Comparison of ENCODE assay signal across 19 mouse cellular contexts in the genomic region with DNA sequence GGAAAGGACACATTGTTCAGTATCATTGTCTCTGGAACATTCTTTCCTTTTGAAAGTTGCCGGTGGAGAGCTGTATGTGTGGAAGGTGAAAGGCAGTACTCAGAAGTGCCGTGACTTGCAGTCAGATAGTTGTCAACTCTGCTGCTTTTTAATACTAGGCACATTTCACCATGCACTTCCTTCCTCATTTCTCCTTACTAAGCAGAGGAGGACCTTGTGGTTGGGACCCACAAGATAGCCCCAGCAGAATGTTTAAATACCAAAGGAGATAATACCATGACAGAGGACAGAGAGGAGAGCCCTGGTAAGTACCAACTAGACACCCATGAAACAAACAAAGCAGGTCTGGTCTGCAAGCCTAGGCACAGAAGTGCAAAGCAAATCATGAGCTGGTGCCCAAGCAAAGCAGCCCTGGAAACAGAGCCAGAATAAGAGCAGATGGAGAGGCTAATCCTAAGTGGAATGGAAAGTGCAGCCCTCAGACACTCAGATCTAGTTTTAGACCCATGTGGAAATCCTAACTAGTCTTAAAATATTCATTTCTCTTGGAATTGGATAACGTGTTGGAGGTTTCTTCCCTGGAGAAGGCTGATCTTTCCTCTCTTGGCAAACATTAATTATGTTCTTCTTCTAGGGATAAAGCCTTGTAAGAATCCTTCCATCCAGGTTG.
DNase-seq lines count a peak whose midpoint lies in the region; ATAC-seq and TF ChIP-seq lines count a peak whose summit lies in the region.
"Had no signal": no experiment of that assay in that cellular context is flagged by ENCODE, and none has a peak within 500 bp of the region (broad histone marks: within the 10 kb centered on the region; RNA-seq: fewer than 3 reads in every experiment).

No protein-coding gene starts in this region.

- 87% methylated on average over 3 of the region's 3 CpGs for WGBS in midbrain, embryonic 11.5 days

- ATAC-seq in granulocyte monocyte progenitor cell, adult 5-6 weeks (replicated peaks; ENCODE audit: poor library complexity, severe bottlenecking), result peak; percentile 99
- 0 out of 2 replicates have a peak, but pooled peaks have one; percentile 19 for ATAC-seq in neutrophil, adult 5-6 weeks (ENCODE audit: extremely low read depth, insufficient number of reproducible peaks, low FRiP score, poor library complexity, severe bottlenecking)
- ATAC-seq in midbrain, embryonic 11.5 days (ENCODE audit: low FRiP score), result no peak
- ATAC-seq: forebrain, embryonic 15.5 days; midbrain, embryonic 16.5 days had no signal

- TF ChIP-seq POLR2A in MEL (IDR thresholded peaks at IDR 0.05; ENCODE audit: control insufficient read depth in 1 of 2, insufficient read depth in 1 of 2, low read depth in 1 of 2, low read length in 2 of 2, poor library complexity in 1 of 2), result no peak

- peak; percentile 5 for DNase-seq in heart, adult 8-10 months (ENCODE audit: low spot score)
- DNase-seq in heart, postnatal 10 days, result no peak
- DNase-seq in MEL (ENCODE audit: low read depth, low spot score), result peak; percentile 37
- no peak for DNase-seq in thymus, postnatal 36 days
- no peak for DNase-seq in midbrain, embryonic 11.5 days (ENCODE audit: low spot score, missing footprints)
- DNase-seq: B cell, adult 2 months; cerebellum, adult 9-10 months; gastrocnemius, postnatal 36 days; heart, postnatal 14 days; kidney, adult 8-10 months; kidney, postnatal 36 days; thymus, postnatal 14 days had no signal

- no peak for TF ChIP-seq CTCF in MEL (IDR thresholded peaks at IDR 0.05 in 2 of 3, conservative IDR thresholded peaks at IDR 0.05 in 1 of 3; ENCODE audit: control insufficient read depth in 1 of 3, insufficient read depth in 1 of 3, low read depth in 2 of 3, low read length in 3 of 3, poor library complexity in 1 of 3, severe bottlenecking in 1 of 3)

- intact Hi-C loops in heart, postnatal 10 days (cut with DNase I), result no loop called here

- TF ChIP-seq RAD21 in MEL (IDR thresholded peaks at IDR 0.05; ENCODE audit: low read depth, low read length), result no peak

- H3K79me2 ChIP-seq in MEL (ENCODE audit: control insufficient read depth, insufficient read depth, low read length, poor library complexity), result no peaks in the 10 kb centered on the region

- no peaks in the 10 kb centered on the region for H3K36me3 ChIP-seq in MEL (ENCODE audit: control insufficient read depth in 1 of 2, insufficient read depth in 2 of 2, low read length in 2 of 2)
- no peaks in the 10 kb centered on the region for H3K36me3 ChIP-seq in midbrain, embryonic 11.5 days (ENCODE audit: control insufficient read depth, insufficient read depth, low read length)
- H3K36me3 ChIP-seq: forebrain, embryonic 15.5 days; limb, embryonic 13.5 days had no signal

- H3K4me1 ChIP-seq in MEL (ENCODE audit: control insufficient read depth in 1 of 2, insufficient read depth in 2 of 2, low read length in 2 of 2), result no peaks in the 10 kb centered on the region
- no peaks in the 10 kb centered on the region for H3K4me1 ChIP-seq in midbrain, embryonic 11.5 days (ENCODE audit: control insufficient read depth, insufficient read depth, low read length)
- H3K4me1 ChIP-seq: forebrain, embryonic 15.5 days; limb, embryonic 13.5 days had no signal

- no peak overlapping the region for H3K4me2 ChIP-seq in midbrain, embryonic 11.5 days
- H3K4me2 ChIP-seq: forebrain, embryonic 15.5 days; heart, embryonic 11.5 days; hindbrain, embryonic 14.5 days; limb, embryonic 13.5 days had no signal

- H3K9ac ChIP-seq in MEL (ENCODE audit: control insufficient read depth, low read depth, low read length, poor library complexity, severe bottlenecking), result no peak overlapping the region
- H3K9ac ChIP-seq in midbrain, embryonic 11.5 days (ENCODE audit: low read length), result no peak overlapping the region
- H3K9ac ChIP-seq: forebrain, embryonic 15.5 days; hindbrain, embryonic 14.5 days; limb, embryonic 13.5 days had no signal

- H3K27ac ChIP-seq in MEL (ENCODE audit: control insufficient read depth, low read depth, low read length), result no peak overlapping the region
- no peak overlapping the region for H3K27ac ChIP-seq in midbrain, embryonic 11.5 days (ENCODE audit: low read depth, low read length)
- H3K27ac ChIP-seq: forebrain, embryonic 15.5 days; hindbrain, embryonic 14.5 days; limb, embryonic 13.5 days had no signal

- H3K27me3 ChIP-seq in MEL (ENCODE audit: control insufficient read depth in 1 of 2, insufficient read depth in 2 of 2, low read length in 2 of 2), result no peaks in the 10 kb centered on the region
- H3K27me3 ChIP-seq in midbrain, embryonic 11.5 days (ENCODE audit: control insufficient read depth, insufficient read depth, low read length), result no peaks in the 10 kb centered on the region
- H3K27me3 ChIP-seq: limb, embryonic 13.5 days had no signal

- no peaks in the 10 kb centered on the region for H3K9me3 ChIP-seq in MEL (replicated peaks; ENCODE audit: insufficient read depth, low read length)
- no peaks in the 10 kb centered on the region for H3K9me3 ChIP-seq in midbrain, embryonic 11.5 days (ENCODE audit: control insufficient read depth, low read length)
- H3K9me3 ChIP-seq: forebrain, embryonic 15.5 days; limb, embryonic 13.5 days had no signal

- H3K4me3 ChIP-seq in MEL (ENCODE audit: control insufficient read depth in 1 of 2, insufficient read depth in 1 of 2, low read depth in 2 of 2, low read length in 2 of 2), result no peak overlapping the region
- no peak overlapping the region for H3K4me3 ChIP-seq in midbrain, embryonic 11.5 days (ENCODE audit: low read depth, low read length)
- H3K4me3 ChIP-seq: forebrain, embryonic 15.5 days; limb, embryonic 13.5 days had no signal

- no peak for TF ChIP-seq EP300 in MEL (IDR thresholded peaks at IDR 0.05; ENCODE audit: low read depth in 1 of 2, low read length in 2 of 2)

TF ChIP-seq in MEL, 35 proteins besides CTCF, POLR2A, EP300 and RAD21:
- TF ChIP-seq POLR2AphosphoS2 (IDR thresholded peaks at IDR 0.05; ENCODE audit: low read length) (no peak), MXI1 (IDR thresholded peaks at IDR 0.05; ENCODE audit: low read depth, low read length) (no peak), NRF1 (IDR thresholded peaks at IDR 0.05; ENCODE audit: insufficient read depth, low read depth, low read length, poor library complexity, severe bottlenecking) (no peak), MYC (IDR thresholded peaks at IDR 0.05; ENCODE audit: low read depth, low read length) (no peak), GATA1 (IDR thresholded peaks at IDR 0.05; ENCODE audit: low read depth, low read length) (no peak), HCFC1 (IDR thresholded peaks at IDR 0.05; ENCODE audit: low read depth, low read length) (no peak), CHD1 (IDR thresholded peaks at IDR 0.05; ENCODE audit: low read depth, low read length) (no peak), KAT2A (conservative IDR thresholded peaks at IDR 0.05; ENCODE audit: low read depth, low read length) (no peak), MAFK (IDR thresholded peaks at IDR 0.05; ENCODE audit: borderline replicate concordance, low read depth, low read length) (no peak), RCOR1 (IDR thresholded peaks at IDR 0.05; ENCODE audit: low read depth, low read length) (no peak), USF2 (IDR thresholded peaks at IDR 0.05; ENCODE audit: borderline replicate concordance in 1 of 2, insufficient read depth in 1 of 2, low read depth in 1 of 2, low read length in 2 of 2) (no peak), SIN3A (IDR thresholded peaks at IDR 0.05; ENCODE audit: low read length) (no peak), TCF12 (IDR thresholded peaks at IDR 0.05; ENCODE audit: low read depth, low read length) (no peak), TBP (IDR thresholded peaks at IDR 0.05; ENCODE audit: low read depth, low read length) (no peak), ETS1 (IDR thresholded peaks at IDR 0.05; ENCODE audit: low read depth, low read length) (no peak), NELFE (IDR thresholded peaks at IDR 0.05; ENCODE audit: low read depth, low read length) (no peak), JUND (IDR thresholded peaks at IDR 0.05; ENCODE audit: low read depth, low read length) (no peak), MEF2A (IDR thresholded peaks at IDR 0.05; ENCODE audit: extremely low read depth, insufficient replicate concordance, low read depth, low read length, poor library complexity, severe bottlenecking) (no peak)

Comparison
In these comparisons a context has a peak if more than half of its experiments do, and no peak if none do; other contexts are left out.
1. DNase-seq: peak in heart, adult 8-10 months (single experiment) and MEL (single experiment); none in heart, postnatal 10 days (0 of 2), thymus, postnatal 36 days (0 of 2) and midbrain, embryonic 11.5 days (single experiment).